Mouse (Mus musculus) left cerebral cortex, postnatal 14 days (tissue): ENCODE results near the gene Ldlrap1. TPM values are rescaled to one million over a fixed set of nuclear protein-coding genes. Genes with fewer than 3 reads are reported as not detected.
A peak's percentile ranks its signal among the peaks of the same experiment; 100 is the strongest.

Experiments
- DNase-seq, 2 experiments: peaks; one replicate each; pipeline ENCODE4 v3.0.0; 2021 to 2022; ENCODE audit warnings: low spot score in 2 of 2, mixed read lengths in 1 of 2
- intact Hi-C: fragments of 180-260 bp; cut with DNase I; formaldehyde crosslinking; loops from one replicate; pipeline ENCODE4 v1.15.1; 2025
- total RNA-seq, 2 experiments: library from RNA; stranded (reverse); gene quantifications; 2 replicates each; pipeline ENCODE4 v1.2.3; 2021

Ldlrap1 gene
- total RNA-seq, 2 experiments from 2014 or later = 3.5 to 4.7 TPM

GRCm38 (mm10) chr4:134754941-134755340 lies 12.9 kb downstream of the Ldlrap1 start:
- intact Hi-C loops = no loop called here
- DNase-seq = no peak

DNA sequence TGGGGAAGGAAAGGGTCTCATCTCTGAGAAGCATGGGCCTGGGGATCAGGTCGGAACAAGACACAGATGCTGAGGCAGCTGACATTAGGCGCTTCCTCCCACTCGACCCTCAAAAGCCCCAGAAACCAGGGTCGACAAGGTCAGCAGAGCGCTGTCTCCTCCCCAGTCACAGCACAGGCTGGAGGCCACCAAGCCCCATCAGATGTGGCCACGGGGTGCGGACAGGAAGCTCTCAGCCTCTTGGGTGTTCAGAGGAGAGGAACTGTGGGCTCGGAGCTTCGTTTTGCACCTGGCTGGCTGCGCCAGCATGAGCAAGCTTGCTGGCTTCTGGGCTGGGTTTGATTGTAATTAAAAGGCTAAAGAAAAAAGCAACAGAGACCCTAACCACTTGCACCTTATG lies 13.5 kb downstream of the Ldlrap1 start:
- intact Hi-C loops = no loop called here
- DNase-seq = no peak

DNA sequence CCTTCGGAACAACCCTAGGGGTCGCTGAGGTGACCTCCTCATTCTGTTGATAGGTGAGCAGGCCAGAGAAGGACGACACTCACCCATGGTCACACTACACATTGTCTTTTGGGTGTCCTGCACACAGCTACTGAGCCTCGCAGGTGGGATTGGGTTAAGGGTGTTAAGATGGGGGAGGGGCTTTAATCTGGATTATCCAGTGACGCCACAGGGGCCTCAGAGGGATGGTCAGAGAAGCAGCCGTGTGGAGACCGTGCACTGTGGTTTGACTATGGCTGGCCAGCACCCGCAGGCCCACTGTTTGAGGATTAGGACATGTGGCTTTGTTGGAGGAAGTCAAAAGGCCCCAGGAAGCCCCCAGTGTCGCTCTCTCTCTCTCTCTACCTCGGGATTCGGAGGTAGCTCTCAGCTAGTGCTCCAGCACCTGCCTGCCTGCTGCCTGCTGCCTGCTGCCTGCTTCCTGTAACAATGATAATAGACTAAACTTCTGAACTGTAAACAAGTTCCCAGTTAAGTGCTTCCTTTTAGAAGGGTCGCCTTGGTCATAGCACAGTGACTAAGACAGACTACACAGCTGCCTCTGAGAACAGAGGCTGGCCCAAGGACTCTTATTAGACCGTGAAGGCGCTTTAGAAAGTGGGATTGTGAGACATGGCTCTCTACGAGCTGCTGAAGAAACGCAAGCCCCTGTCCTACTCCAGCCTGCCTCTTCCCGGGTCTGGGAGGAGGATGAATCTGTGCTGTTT lies 14.1 kb downstream of the Ldlrap1 start:
- DNase-seq = no peak
- intact Hi-C loops = no loop called here

- intact Hi-C loops = no loop called here
- DNase-seq = no peak
These were observed 14.9 kb downstream of the Ldlrap1 start for GRCm38 (mm10) chr4:134752911-134753426.

- no peak for DNase-seq
- intact Hi-C loops = no loop called here
These were observed 16.0 kb downstream of the Ldlrap1 start for GRCm38 (mm10) chr4:134751682-134752380.

DNA sequence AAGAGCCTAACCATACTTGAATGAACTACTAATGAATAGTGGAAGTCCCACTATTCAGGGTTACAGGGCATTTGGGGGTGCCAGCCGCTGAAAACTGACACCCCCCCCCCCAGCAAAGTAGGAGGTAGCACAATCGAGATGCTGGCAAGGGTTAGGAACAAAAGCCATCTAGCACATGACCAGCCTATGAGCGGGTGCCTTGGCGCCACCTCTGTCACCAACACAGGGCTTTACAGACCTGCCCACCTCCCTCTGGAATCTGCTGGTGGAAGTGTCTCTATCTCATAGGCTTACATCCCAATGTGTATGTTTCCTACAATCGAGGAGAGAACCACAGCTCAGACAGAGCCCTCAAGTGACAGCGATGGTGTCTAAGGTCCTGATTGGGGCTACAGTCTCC lies 17.0 kb downstream of the Ldlrap1 start:
- no peak for DNase-seq
- intact Hi-C loops = no loop called here

DNA sequence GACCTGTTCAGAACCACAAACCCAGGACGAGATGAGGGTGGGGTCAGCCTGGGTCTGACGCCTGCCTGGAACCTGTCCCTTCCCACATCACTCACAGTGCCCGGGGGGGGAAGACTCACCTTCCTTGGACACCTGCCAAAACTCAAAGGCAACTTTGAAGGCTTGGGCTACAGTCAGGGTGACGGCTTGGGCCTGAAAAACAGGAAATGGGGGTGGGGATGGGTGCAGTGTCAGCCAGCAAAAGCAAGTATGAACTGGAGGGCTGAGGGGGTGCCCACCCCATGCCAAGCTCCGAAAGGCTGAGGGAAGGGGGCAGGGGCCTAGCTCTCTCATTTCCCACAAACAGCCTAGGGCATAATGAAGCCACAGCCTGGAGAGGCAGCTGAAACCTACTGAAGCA lies 17.6 kb downstream of the Ldlrap1 start:
- no peak for DNase-seq
- intact Hi-C loops = no loop called here

DNA sequence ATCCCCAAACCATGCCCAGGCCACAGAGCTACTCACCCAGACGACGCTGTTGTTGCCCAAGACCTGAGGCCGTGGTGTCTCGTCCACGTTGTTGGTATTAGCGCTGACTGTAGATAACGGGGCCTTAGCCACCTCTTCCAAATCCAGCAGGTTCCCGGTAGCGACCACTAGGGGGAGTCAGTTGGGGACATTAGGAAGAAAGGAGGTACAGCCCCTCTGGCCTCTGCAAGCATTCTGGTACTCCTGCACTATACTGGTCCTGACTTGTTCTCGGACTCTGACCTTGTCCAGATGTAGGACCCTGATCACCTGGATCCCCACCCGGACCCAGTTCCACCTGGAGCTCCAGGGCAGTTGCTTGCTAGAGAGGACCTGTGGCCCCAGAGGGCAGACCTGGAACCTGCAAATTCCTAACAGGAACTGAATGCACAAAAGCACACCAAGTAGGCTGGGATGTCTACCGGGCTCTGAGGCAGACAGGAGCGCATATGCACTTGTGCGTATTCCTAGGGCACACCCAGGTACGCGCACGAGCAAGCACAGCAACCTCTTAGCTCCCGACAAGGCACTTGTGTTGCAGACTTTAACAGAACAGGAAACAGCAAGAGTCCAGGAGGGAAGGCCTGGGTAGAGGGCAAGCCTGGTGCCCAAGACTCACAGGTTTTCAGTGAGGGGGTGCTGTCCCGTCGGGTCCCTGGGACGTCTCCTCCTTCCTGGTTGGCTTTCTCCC lies 18.4 kb downstream of the Ldlrap1 start:
- DNase-seq = no peak
- intact Hi-C loops = no loop called here

DNA sequence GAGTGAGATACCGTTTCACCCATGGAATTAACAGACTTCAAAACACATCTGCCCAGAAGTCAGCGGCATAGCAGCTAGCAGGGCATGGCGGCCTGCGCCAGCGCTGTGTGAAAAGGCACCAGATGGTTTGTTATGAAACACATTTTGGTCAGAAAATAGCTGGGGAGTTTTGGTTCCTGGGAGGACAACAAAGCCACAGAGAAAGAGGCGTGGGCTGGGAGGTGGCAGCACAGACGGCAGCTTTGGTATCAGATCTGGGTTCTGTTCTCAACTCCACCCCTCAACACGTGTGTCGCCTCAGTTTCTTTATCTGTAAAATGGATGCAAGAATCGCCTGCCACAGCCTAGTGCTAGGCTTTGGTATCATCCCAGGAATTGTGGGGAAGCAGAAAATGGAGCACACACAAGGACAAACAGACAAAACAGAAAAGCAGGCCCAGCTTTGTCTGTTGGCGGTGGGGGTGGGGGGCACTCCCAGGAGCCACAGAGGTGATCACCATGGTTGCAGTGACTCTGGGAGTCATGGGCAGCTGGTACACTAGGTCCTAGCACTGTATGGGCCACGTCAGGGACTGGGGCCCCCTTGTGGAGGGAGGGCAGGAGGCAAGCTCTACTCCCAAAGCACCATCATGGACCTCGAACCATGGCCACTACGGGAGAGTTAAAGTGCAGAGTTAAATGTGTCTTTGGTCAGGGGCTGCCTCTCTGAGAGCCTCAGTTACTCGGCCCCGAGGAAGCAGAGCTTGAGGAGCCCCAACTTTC lies 21.7 kb downstream of the Ldlrap1 start:
- DNase-seq = peak; percentile 64 to 76
- intact Hi-C loops = no loop called here

GRCm38 (mm10) chr4:134743881-134744633 lies 23.8 kb downstream of the Ldlrap1 start:
- intact Hi-C loops = no loop called here
- no peak for DNase-seq

- intact Hi-C loops = no loop called here
These were observed 25.9 kb downstream of the Ldlrap1 start for GRCm38 (mm10) chr4:134741949-134742348.

DNA sequence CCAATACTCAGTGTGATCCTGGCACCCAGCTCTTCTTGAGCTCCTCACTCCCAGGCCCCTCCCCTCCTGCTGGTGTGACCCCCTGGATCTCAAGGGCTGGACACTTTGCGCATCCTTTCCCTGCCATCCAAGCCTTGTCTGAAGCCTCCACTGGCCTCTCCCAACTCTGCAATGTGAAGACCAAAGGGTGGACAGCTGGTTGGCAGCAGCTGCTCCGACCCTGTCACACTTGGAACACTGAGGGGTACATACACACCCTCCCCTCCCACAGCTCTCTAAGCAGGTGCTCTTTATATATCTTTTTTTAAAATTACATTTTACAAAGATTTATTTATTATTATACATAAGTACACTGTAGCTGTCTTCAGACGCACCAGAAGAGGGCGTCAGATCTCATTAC lies 27.6 kb downstream of the Ldlrap1 start:
- intact Hi-C loops = no loop called here
- DNase-seq = no peak

More at GRCm38 (mm10) chr4:134741949-134742348, 25.9 kb downstream of the Ldlrap1 start:
- no peak for DNase-seq

GRCm38 (mm10) chr4:134739530-134739929 lies 28.3 kb downstream of the Ldlrap1 start:
- DNase-seq = no peak
- intact Hi-C loops = no loop called here

DNA sequence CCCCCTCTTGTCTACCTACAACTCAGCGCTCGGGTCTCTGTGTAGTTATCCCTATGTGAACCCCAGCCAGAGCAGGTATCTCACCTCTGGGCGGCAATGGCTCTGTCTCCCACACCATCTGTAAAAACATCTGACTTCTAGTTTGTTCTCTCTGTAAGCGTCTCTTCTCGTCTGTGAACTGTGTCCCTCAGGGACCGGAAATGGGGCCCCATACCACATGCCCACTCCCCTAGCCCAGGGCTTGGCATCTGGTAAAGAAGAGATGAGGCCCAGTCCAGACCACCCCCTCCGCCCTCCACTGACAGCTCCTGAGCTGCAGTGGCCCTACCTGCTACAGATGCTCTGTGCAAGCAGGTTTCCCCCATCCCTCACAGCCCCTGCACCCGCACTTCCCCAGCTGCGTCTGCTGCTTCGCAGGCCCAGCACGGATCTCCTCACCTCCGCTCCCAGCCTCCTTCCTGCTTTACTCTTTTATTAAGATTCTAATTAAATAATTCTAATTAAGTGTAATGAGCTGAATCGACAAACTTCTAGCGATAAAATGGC lies 30.4 kb downstream of the Ldlrap1 start:
- intact Hi-C loops = no loop called here
- DNase-seq = no peak

DNA sequence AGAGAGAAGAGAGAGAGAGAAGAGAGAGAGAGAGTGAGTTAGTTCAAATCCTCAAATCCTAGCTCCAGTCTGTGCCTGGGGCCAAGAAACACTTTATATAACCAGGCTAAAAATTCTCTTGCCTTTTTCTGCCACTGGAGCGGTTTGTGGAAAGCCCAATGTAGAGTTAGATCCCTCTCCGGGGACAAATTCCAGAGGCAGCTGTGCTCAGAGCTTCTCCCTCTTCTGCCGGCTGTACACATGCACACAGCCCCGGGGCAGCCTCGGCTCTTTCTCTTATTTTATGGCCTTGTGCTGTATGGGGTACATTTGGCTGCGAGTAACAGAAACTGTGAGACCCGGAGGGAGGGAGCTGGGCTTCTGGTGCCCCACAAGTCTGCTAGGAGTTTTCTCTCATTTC lies 31.7 kb downstream of the Ldlrap1 start:
- DNase-seq = peak; percentile 51 to 60
- intact Hi-C loops = no loop called here

- intact Hi-C loops = no loop called here
- no peak for DNase-seq
These were observed 33.2 kb downstream of the Ldlrap1 start for GRCm38 (mm10) chr4:134734629-134735081.

DNA sequence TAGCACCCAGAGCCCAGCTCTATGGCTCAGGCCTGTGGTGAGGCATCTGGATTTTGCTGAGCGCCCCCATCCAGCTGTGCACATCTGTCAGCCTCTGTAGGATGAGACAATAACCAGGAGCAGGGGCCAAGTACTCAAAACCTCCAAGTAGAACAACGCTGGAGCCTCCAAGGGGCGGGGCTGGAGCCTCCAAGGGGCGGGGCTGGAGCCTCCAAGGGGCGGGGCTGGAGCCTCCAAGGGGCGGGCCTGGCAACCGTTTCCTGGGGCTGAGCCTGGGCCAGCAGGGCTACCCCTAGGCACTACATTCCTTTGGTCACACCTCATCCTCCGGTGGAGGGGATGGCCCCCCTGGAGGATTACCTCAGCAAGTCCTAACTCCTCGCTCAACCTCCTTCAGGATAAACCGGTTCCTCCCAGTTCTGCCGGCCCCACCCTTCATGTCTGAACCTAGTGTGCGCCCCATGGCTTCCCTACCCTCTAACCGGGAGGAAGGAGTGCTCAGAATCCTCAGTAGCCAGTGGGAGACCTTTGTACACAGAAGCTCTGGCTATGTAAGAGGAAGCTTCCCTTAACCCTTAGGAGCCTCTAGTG lies 33.7 kb downstream of the Ldlrap1 start:
- no peak for DNase-seq
- intact Hi-C loops = no loop called here

DNA sequence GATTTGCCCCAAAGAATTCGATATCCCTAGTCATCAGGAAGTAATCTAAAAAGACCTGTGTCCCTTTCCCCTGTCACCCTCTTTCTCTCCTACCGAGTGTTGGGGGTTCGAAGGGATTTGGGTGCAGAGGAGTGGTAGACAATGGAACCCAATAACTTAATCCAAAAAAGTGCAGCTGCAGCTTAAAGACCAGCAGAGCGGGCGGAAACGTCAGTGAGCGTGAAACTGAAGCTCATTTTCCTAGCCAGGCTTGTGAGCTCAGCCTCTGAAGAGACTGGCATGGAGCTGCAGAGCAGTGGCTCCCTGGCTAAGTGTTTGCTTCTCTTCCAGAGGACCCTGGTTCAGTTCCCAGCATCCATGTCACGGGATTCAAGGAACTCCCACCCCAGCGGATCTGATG lies 34.5 kb downstream of the Ldlrap1 start:
- intact Hi-C loops = no loop called here

More for the DNA sequence above, 34.5 kb downstream of the Ldlrap1 start:
- no peak for DNase-seq
